Mouse (Mus musculus) layer of hippocampus, adult 2 months (tissue): Measurements from ENCODE around the gene Psmb7. TPM values are rescaled to one million over a fixed set of nuclear protein-coding genes. Genes with fewer than 3 reads are reported as not detected.

Experiments used
- DNase-seq, 2 experiments: peaks; one replicate each; pipeline ENCODE4 v3.0.0; 2022; ENCODE audit warnings: low spot score in 2 of 2
- H3K27ac ChIP-seq: fragments of 200-600 bp; 2 replicates; pipeline ENCODE4 v1.8.1; 2022
- H3K4me3 ChIP-seq: fragments of 200-600 bp; 2 replicates; pipeline ENCODE4 v1.8.1; 2022; ENCODE audit warnings: mild to moderate bottlenecking
- CTCF ChIP-seq: fragments of 200-600 bp; conservative IDR thresholded peaks from 2 replicates; pipeline ENCODE4 v1.8.1; 2022; ENCODE audit warnings: antibody characterized with exemption, mild to moderate bottlenecking, moderate library complexity
- long read RNA-seq, 2 experiments: library from polyadenylated mRNA; stranded (forward); transcript quantifications; one replicate each; pipeline ENCODE4 v2.0.0; 2021; ENCODE audit warnings: borderline mapping rate in 2 of 2
- total RNA-seq, 2 experiments: library from RNA; stranded (reverse); gene quantifications; 2 replicates each; pipeline ENCODE4 v1.2.3; 2021

Psmb7 gene
- 100 to 1,000 TPM; 186 to 198 TPM for total RNA-seq
- long read RNA-seq, experiment 1, transcript Psmb7-201 (8 exons, 1,160 nt) = major isoform, 27 of 30 reads
- long read RNA-seq, experiment 1, partial matches to known transcripts = 1 of 30 reads
- long read RNA-seq, experiment 1, other reads (novel, unspliced or antisense) = 2 of 30 reads
- long read RNA-seq, experiment 2, transcript Psmb7-201 (8 exons, 1,160 nt) = major isoform, 51 of 55 reads
- long read RNA-seq, experiment 2, partial matches to known transcripts = 3 of 55 reads
- long read RNA-seq, experiment 2, other reads (novel, unspliced or antisense) = 1 of 55 reads

DNA sequence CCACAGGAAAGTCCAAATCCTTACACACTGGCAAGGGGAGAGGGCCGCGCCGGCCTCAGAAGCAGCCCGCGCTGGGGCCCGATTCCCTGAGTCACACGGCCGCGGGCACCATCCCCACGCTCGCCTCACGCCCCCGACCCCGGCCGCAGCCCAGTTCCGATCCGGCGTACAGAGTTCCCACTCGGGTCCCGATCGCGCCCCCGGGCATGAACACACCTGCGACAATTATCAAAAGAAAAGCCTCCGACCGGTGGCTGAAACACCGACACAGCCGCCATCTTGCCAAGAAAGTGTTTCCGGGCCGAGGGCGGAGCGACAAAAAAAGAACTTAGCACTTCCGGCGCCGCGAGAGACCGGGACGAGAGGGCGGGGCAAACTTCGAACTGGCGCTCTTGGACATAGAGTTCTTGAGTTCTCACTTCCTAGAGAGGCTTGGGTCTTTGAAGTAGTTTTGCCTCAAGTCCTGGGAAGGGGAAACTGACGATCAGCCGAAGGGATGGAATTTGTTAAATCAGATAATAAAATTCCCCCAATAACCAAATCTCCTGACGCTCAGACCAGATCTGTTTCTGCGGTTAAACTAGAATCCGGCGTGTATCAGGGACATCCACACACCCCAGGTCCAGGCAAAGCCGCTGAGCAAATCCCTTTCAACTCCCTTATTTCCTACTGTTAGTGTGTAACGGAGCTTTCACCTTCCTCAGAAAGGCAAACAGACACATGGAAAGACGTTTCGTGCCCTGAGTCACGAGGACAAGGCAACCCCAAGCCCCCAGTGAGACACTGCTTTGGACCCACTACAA is at the start of gene Psmb7:
Gene Psmb7 (minus strand): TSS at position 463 of the 803 bp plus-strand sequence.
- no peak for TF ChIP-seq CTCF
- peak within 1 kb of the TSS; percentile 73 for H3K4me3 ChIP-seq
- DNase-seq = peak; percentile 82 to 88
- H3K27ac ChIP-seq = peak within 1 kb of the TSS; percentile 85

DNA sequence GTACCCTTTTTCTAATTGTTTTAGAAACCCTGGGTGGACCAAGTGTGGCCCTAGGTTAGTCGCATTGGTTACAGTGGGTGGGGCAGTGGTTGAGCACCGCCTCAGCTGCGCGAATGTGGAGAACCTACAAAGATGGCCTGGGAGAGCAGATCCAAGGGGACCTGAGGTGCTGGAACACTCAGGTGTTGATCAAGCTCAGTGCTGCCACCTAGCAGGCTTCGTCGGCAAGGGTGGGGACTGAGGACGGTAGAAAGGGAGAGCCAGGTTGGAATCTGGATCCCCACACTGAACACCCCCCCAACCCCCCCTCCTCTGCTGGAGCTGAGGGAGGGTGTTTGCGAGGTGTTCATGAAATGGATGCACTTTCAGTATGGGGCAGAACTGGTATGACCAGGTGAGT is 47.7 kb upstream of the Psmb7 start:
- no peak overlapping the region for H3K27ac ChIP-seq
- no peak overlapping the region for H3K4me3 ChIP-seq
- peak; percentile 73 for TF ChIP-seq CTCF
- DNase-seq = no peak

DNA sequence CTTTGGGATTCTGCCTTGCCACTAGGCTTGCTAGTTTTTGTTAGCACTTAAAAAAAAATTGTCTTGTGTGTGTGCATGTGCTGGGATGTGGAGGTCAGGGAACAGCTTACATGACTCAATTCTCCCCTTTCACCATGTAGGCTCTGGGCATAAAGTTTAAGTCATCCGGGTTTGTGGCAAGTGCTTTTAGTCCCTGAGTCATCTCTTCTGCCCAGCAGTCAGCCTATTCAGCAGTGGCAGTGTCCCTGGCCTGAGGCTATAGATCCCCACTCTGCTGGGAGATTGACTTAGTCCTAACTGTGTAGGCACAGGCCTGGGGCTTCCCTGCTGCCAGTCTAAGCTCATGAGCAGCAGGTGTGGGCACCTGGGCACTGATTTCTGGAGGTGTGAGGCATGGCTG is 46.0 kb upstream of the Psmb7 start:
- no peak overlapping the region for H3K4me3 ChIP-seq
- TF ChIP-seq CTCF = no peak
- DNase-seq = no peak
- H3K27ac ChIP-seq = no peak overlapping the region

DNA sequence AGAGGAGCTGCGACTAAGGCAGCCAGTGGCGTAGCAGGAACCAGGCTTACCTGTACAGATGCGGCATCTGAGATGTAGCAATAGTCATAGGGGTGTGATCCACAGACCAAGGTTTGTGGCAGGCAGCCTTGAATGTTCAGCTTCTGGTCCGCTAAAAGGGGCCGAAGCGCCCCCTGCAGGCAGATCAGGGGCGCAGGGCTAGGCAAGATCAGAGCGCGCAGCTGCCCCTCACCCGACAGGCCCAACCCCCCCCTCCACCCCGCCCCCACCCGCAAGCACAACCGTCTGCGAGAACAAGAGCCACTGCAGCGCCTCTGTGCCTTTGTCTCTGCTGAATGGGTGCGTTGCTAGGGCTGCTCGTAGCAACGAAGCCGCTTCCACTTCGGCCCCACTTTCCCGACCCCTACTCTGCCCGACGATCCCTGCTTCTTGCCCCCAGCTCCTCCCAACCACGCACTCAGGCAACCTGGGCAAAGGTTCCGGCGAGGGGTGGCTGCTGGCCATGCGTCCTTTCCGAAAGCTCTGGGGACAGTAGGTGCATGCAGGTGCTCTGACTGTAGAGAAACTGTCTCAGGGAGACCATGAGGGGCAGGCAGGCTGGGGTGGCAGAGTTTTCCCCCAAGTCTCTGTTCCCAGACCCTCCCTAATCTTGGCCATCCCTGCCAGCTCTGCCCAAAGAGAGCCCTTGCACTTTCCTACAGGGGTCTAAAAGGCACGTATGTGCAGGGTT is 45.1 kb upstream of the Psmb7 start:
- peak overlapping the region; percentile 38 for H3K4me3 ChIP-seq
- TF ChIP-seq CTCF = peak; percentile 85

DNA sequence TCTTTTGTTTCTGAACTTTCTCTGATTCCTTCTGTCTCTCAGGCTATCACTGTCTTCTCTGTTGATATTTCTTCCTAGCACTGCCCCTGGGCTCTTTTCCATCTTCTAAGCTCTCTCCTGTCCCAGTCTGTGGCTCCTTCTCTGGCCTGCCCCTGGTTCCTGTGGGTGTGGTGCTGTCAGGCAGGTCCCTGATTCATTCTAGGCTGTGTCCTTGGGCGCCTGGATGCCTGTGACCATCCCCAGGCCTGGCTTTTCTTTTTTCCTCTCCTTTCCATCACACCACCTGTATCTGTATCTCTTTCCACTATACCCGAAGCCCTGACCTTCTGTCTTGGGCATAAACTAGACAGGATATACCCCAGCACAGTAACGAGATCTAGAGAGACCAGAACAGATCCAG is 41.9 kb upstream of the Psmb7 start:
- H3K27ac ChIP-seq = no peak overlapping the region
- TF ChIP-seq CTCF = no peak
- DNase-seq = no peak
- H3K4me3 ChIP-seq = no peak overlapping the region

More for the DNA sequence above, 45.1 kb upstream of the Psmb7 start:
- DNase-seq = peak; percentile 32 to 57
- H3K27ac ChIP-seq = 0 out of 2 replicates have a peak overlapping the region, but pooled peaks have one; percentile 14

DNA sequence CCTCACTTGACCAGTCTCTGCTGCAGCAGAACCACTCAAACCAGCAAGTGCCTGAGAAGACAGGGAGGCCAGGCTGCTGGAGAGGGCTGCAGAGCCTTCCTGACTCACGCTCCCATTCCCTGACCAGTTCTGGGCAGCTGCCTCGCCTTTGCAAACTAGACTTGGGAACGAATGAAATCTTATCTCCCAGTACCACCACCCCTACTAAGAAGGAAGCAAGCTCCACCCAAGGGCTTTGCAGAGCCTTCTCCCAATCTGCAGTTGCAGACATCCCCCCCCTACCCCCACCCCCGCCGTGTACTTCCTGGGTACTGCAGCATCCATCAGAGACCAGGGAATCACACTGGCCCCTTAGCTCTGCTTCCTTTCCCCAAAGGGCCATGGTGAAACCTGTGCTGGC is 39.2 kb upstream of the Psmb7 start:
- Histone ChIP-seq H3K27ac (no peak overlapping the region), H3K4me3 (no peak overlapping the region)
- TF ChIP-seq CTCF = no peak
- no peak for DNase-seq

DNA sequence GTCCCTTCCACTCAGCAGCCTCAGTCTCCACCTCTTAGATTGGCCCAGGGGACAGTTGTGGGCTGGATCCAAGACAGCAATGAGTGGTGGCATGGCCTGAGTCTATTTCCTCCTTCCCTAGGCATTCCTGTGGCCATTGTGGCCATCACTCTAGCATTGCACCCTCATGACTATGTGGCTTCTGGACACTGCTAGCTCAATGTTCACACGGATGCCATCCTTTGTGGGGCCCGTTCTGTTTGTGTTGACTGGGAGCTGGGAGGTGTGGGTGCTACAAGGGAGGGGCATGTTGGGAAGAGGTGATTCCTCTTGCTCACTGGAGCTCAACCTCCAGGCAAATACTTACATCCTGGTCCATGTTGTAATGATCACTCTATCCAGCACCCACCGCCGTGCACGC is 38.3 kb upstream of the Psmb7 start:
- no peak for DNase-seq
- Histone ChIP-seq H3K4me3 (no peak overlapping the region), H3K27ac (no peak overlapping the region)
- no peak for TF ChIP-seq CTCF

DNA sequence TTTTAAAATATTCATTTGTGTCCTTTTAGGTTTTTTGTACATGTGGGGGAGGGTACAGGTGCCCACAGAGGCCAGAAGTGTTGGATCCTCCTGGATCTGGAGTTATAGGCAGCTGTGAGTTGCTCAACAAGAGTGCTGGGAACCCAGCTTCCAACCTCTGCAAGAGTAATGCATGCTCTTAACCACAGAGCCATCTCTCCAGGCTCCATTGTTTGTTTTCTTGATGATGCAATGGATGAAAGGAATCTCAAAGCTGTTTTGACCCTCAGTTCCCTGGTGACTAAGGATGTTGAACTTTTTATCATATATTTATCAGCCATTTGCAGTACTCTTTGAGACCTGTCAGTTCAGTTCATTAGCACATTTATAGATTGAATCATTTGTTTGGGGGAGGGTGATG is 35.1 kb upstream of the Psmb7 start:
- no peak for DNase-seq
- Histone ChIP-seq H3K27ac (no peak overlapping the region), H3K4me3 (no peak overlapping the region)
- no peak for TF ChIP-seq CTCF

DNA sequence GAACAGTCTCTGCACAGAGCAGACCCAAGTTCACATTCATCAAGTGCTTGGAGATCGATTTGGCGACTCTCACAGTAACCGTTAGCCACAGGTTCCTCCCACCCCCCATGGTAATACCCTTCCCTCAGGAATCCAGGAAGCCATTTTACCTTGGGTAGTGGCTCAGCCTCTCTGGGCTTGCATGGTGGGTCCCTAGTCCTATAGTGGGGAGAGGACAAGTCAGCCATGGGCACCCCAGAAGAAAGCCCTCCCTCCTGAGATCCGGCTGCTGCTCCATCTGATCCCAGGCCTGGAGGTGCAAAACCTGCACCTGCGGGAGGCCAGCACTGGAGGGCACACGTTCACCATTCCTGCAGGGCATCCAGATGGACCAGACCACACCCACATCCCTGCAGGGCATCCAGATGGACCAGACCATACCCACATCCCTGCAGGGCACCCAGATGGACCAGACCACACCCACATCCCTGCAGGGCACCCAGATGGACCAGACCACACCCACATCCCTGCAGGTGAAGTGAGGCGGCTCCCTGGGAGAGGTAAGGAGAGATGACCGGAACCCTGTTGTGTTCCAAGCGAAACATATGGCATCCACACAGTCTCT is 31.6 kb upstream of the Psmb7 start:
- TF ChIP-seq CTCF = peak; percentile 26; the same call in 1 of the 2 replicates
- H3K27ac ChIP-seq = no peak overlapping the region
- H3K4me3 ChIP-seq = no peak overlapping the region
- no peak for DNase-seq

DNA sequence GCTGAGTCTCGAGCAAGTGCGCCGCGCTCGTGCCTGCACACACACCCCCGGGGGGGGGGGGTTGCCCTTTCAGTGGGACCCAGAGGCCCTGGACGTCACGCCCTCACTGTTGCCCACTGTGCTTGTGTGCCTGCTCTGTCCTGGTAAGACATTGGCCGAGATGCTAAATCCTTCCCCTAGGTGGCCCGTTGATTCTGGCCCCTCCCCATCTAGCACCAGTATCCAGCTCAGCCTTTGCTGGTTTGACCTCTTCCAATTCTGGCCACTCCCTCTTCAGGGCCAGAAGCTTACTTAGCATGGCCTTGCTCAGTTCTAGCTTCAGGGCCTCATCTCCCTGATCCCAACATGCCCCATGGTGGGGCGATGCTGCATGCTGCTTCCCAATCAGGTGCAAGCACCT is 28.6 kb upstream of the Psmb7 start:
- TF ChIP-seq CTCF = no peak

DNA sequence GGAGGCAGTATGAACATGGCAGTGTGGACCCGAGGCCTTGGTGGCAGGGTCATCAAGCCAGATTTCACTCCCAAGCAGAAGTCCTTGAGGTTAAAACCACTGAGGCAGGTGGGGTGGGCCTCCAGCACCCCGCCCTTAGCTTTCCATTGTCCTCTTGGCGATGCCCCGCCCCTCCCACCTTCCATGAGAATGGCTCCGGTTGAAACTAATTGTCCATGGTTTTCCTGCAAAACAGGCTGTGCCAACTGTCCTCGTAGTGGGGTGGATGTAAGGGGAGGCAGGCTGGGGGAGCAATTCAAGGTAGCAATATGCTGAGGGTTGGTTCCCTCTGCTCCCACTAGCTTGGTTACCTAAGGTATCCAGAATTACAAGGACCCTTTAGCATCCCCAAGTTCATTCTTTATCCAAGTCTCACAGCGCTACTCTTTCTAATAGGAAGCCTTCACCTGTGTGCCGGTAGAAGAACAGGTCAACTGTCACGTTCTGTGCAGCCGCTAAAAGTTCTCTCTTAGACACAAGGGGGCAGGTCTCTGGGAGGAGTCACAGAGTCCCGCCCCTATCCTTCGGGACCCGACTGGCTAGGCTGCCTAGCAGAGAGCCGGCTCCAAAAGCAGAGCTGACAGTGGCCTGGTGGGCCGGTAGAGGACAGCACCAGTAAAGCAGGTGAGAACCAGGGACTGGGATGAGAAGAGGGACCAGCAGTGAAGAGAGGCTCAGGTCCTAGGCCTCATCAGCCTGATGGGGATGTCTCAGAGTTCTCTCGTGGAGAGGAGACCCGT is 25.1 kb upstream of the Psmb7 start:
- 0 out of 2 replicates have a peak, but pooled peaks have one; percentile 14 for TF ChIP-seq CTCF
- Histone ChIP-seq H3K27ac (no peak overlapping the region), H3K4me3 (no peak overlapping the region)
- DNase-seq = no peak

More for the DNA sequence above, 28.6 kb upstream of the Psmb7 start:
- Histone ChIP-seq H3K4me3 (no peak overlapping the region), H3K27ac (no peak overlapping the region)
- no peak for DNase-seq

DNA sequence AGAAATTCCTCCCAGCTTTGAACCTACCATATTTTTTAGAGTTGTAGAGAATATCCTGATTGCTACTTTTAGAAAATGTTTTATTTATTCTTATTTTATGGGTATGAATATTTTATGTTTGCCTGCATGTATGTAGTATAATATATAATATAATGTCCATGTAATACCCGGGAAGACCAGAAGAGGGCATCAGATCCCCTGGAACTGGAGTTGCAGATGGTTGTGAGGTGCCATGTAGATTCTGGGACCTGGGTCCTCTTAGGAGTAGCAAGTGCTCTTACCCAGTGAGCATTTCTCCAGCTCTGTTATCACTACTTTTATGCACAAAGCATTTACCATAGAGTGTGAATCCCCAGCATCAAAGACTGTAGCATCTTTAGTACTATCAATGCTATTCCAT is 17.5 kb upstream of the Psmb7 start:
- no peak overlapping the region for H3K27ac ChIP-seq
- no peak overlapping the region for H3K4me3 ChIP-seq
- peak; percentile 77 for TF ChIP-seq CTCF
- DNase-seq = no peak
